Mouse (Mus musculus) lung, embryonic 15.5 days (tissue): ENCODE measurements around the gene Grwd1. TPM values are rescaled to one million over a fixed set of nuclear protein-coding genes. Genes with fewer than 3 reads are reported as not detected.

Experiments
- ATAC-seq: fragments of 200-750 bp; cut with Nextera tagmentation; 2 replicates; pipeline ENCODE4 v1.8.0; 2017; ENCODE audit warnings: moderate number of reproducible peaks, borderline replicate concordance; ENCODE audit not compliant: low FRiP score, low TSS enrichment; ENCODE audit errors: extremely low read depth
- H3K27ac ChIP-seq: fragments of 300-500 bp; sonication (generic); 2 replicates; pipeline ENCODE4 v1.5.1; 2015; ENCODE audit warnings: moderate library complexity, mild to moderate bottlenecking, inconsistent platforms
- H3K27me3 ChIP-seq: fragments of 300-500 bp; sonication (generic); 2 replicates; pipeline ENCODE4 v1.6.1; 2015; ENCODE audit warnings: inconsistent platforms
- H3K36me3 ChIP-seq: fragments of 300-500 bp; sonication (generic); 2 replicates; pipeline ENCODE4 v1.6.1; 2015; ENCODE audit warnings: inconsistent platforms
- H3K4me1 ChIP-seq: fragments of 300-500 bp; sonication (generic); 2 replicates; pipeline ENCODE4 v1.6.1; 2015; ENCODE audit warnings: inconsistent platforms
- H3K4me2 ChIP-seq: fragments of 300-500 bp; sonication (generic); 2 replicates; pipeline ENCODE4 v1.6.1; 2015; ENCODE audit warnings: inconsistent platforms, mild to moderate bottlenecking, moderate library complexity
- H3K4me3 ChIP-seq: fragments of 300-500 bp; sonication (generic); 2 replicates; pipeline ENCODE4 v1.5.1; 2015; ENCODE audit warnings: mild to moderate bottlenecking, inconsistent platforms
- H3K9ac ChIP-seq: fragments of 300-500 bp; sonication (generic); 2 replicates; pipeline ENCODE4 v1.6.1; 2015; ENCODE audit warnings: inconsistent platforms
- H3K9me3 ChIP-seq: fragments of 300-500 bp; sonication (generic); 2 replicates; pipeline ENCODE4 v1.6.1; 2016; ENCODE audit warnings: inconsistent platforms
- WGBS: fragments of 180-500 bp; shearing (Covaris S2); methylation state at CpG from one replicate; pipeline ENCODE4 v1.1.7; 2015; 5-methylcytosine and 5-hydroxymethylcytosine counted together
- polyA plus RNA-seq: library from polyadenylated mRNA; unstranded; fragments of >200 nt; fragmentation: Nextera tagmentation; extraction: Ambion mirVana; gene quantifications from 2 replicates; pipeline ENCODE4 v1.2.1, GENCODE M21; 2015

Gene Grwd1
- polyA plus RNA-seq, 1 experiment from 2014 or later = 67.8 TPM

GRCm38 (mm10) chr7:45833148-45833790 lies 2.5 kb upstream of the Grwd1 start:
- no peak for ATAC-seq
- Histone ChIP-seq H3K27me3 (peaks cover 50% of the 10 kb centered on the region), H3K4me1 (peaks cover 36% of the 10 kb centered on the region), H3K36me3 (peaks cover 8% of the 10 kb centered on the region), H3K9ac (peak overlapping the region; percentile 26), H3K9me3 (no peaks in the 10 kb centered on the region), H3K4me2 (peak overlapping the region; percentile 73), H3K27ac (no peak overlapping the region), H3K4me3 (peak overlapping the region; percentile 45)
- under 1% methylated on average over 74 of the region's 86 CpGs for WGBS

- Histone ChIP-seq H3K36me3 (peaks cover 17% of the 10 kb centered on the region), H3K9ac (0 out of 2 replicates have a peak overlapping the region, but pooled peaks have one; percentile 17), H3K27me3 (peaks cover 50% of the 10 kb centered on the region), H3K4me2 (peak overlapping the region; percentile 73), H3K4me1 (peaks cover 36% of the 10 kb centered on the region), H3K9me3 (no peaks in the 10 kb centered on the region), H3K27ac (no peak overlapping the region), H3K4me3 (peak overlapping the region; percentile 45)
- no peak for ATAC-seq
- 7% methylated on average over 30 of the region's 30 CpGs for WGBS
These were observed 1.7 kb upstream of the Grwd1 start for GRCm38 (mm10) chr7:45832428-45832827.

- Histone ChIP-seq H3K4me3 (peak overlapping the region; percentile 89), H3K4me1 (peaks cover 36% of the 10 kb centered on the region), H3K9ac (peak overlapping the region; percentile 73), H3K27ac (peak overlapping the region; percentile 58; the same call in 1 of the 2 replicates), H3K4me2 (peak overlapping the region; percentile 79), H3K36me3 (peaks cover 30% of the 10 kb centered on the region), H3K9me3 (no peaks in the 10 kb centered on the region), H3K27me3 (peaks cover 50% of the 10 kb centered on the region)
- WGBS = 25% methylated on average over 5 of the region's 5 CpGs
- no peak for ATAC-seq
These were observed 383 bp upstream of the Grwd1 start for GRCm38 (mm10) chr7:45831128-45831525.

GRCm38 (mm10) chr7:45826631-45827030 lies 4.1 kb downstream of the Grwd1 start:
- ATAC-seq = no peak
- peaks cover 8% of the 10 kb centered on the region for H3K27me3 ChIP-seq
- peaks cover 18% of the 10 kb centered on the region for H3K4me1 ChIP-seq
- H3K9ac ChIP-seq = no peak overlapping the region
- H3K27ac ChIP-seq = no peak overlapping the region
- H3K4me3 ChIP-seq = no peak overlapping the region
- H3K9me3 ChIP-seq = no peaks in the 10 kb centered on the region
- no peak overlapping the region for H3K4me2 ChIP-seq
- WGBS = 93% methylated on average over 7 of the region's 7 CpGs
- H3K36me3 ChIP-seq = peaks cover 59% of the 10 kb centered on the region

- H3K27ac ChIP-seq = no peak within 1 kb of the TSS
- no peaks in the 10 kb centered on the region; the same call in 1 of the 2 replicates for H3K27me3 ChIP-seq
These were observed 6.1 kb downstream of the Grwd1 start, which contains the start of gene Kcnj14 for GRCm38 (mm10) chr7:45824598-45824997. TSS of gene Kcnj14 (minus strand) at chr7:45824782.

GRCm38 (mm10) chr7:45820913-45821312 lies 9.8 kb downstream of the Grwd1 start:
- H3K9me3 ChIP-seq = no peaks in the 10 kb centered on the region
- peaks cover 27% of the 10 kb centered on the region for H3K36me3 ChIP-seq
- H3K27me3 ChIP-seq = no peaks in the 10 kb centered on the region; the same call in 1 of the 2 replicates
- no peak overlapping the region for H3K27ac ChIP-seq
- peaks cover 2% of the 10 kb centered on the region; the same call in 1 of the 2 replicates for H3K4me1 ChIP-seq
- no peak for ATAC-seq
- H3K9ac ChIP-seq = no peak overlapping the region
- no peak overlapping the region for H3K4me2 ChIP-seq
- no peak overlapping the region for H3K4me3 ChIP-seq

More at GRCm38 (mm10) chr7:45824598-45824997, 6.1 kb downstream of the Grwd1 start, which contains the start of gene Kcnj14:
- WGBS = 68% methylated on average over 7 of the region's 7 CpGs
- Histone ChIP-seq H3K4me2 (no peak within 1 kb of the TSS), H3K4me1 (peaks cover 6% of the 10 kb centered on the region), H3K9ac (no peak within 1 kb of the TSS), H3K36me3 (peaks cover 59% of the 10 kb centered on the region), H3K9me3 (no peaks in the 10 kb centered on the region), H3K4me3 (no peak within 1 kb of the TSS)
- no peak for ATAC-seq

GRCm38 (mm10) chr7:45819843-45820242 lies 10.9 kb downstream of the Grwd1 start:
- Histone ChIP-seq H3K36me3 (peaks cover 17% of the 10 kb centered on the region), H3K4me3 (peak overlapping the region; percentile 17; the same call in 1 of the 2 replicates), H3K27ac (no peak overlapping the region), H3K4me1 (peaks cover 9% of the 10 kb centered on the region), H3K27me3 (no peaks in the 10 kb centered on the region; the same call in 1 of the 2 replicates), H3K9me3 (no peaks in the 10 kb centered on the region), H3K9ac (no peak overlapping the region), H3K4me2 (peak overlapping the region; percentile 48)
- ATAC-seq = no peak
- 11% methylated on average over 25 of the region's 25 CpGs for WGBS

- no peak overlapping the region for H3K4me3 ChIP-seq
- H3K9me3 ChIP-seq = no peaks in the 10 kb centered on the region
- H3K36me3 ChIP-seq = peaks cover 20% of the 10 kb centered on the region
- 58% methylated on average over 2 of the region's 2 CpGs for WGBS
- H3K4me2 ChIP-seq = no peak overlapping the region
- H3K9ac ChIP-seq = no peak overlapping the region
- H3K27me3 ChIP-seq = no peaks in the 10 kb centered on the region; the same call in 1 of the 2 replicates
- no peak for ATAC-seq
- H3K4me1 ChIP-seq = peaks cover 24% of the 10 kb centered on the region
- no peak overlapping the region for H3K27ac ChIP-seq
These were observed 14.8 kb downstream of the Grwd1 start for GRCm38 (mm10) chr7:45815984-45816351.

GRCm38 (mm10) chr7:45815323-45815983 lies 15.3 kb downstream of the Grwd1 start:
- H3K4me2 ChIP-seq = peak overlapping the region; percentile 58; the same call in 1 of the 2 replicates
- H3K9ac ChIP-seq = no peak overlapping the region
- WGBS = 66% methylated on average over 10 of the region's 10 CpGs

GRCm38 (mm10) chr7:45814841-45815240 lies 15.9 kb downstream of the Grwd1 start:
- Histone ChIP-seq H3K9ac (no peak overlapping the region), H3K27ac (0 out of 2 replicates have a peak overlapping the region, but pooled peaks have one; percentile 24)
- WGBS = 3% methylated on average over 5 of the region's 5 CpGs

More at GRCm38 (mm10) chr7:45815323-45815983, 15.3 kb downstream of the Grwd1 start:
- H3K4me3 ChIP-seq = 0 out of 2 replicates have a peak overlapping the region, but pooled peaks have one; percentile 90
- H3K36me3 ChIP-seq = peaks cover 25% of the 10 kb centered on the region
- peaks cover 24% of the 10 kb centered on the region for H3K4me1 ChIP-seq
- no peaks in the 10 kb centered on the region for H3K9me3 ChIP-seq
- 0 out of 2 replicates have a peak overlapping the region, but pooled peaks have one; percentile 24 for H3K27ac ChIP-seq
- H3K27me3 ChIP-seq = no peaks in the 10 kb centered on the region
- ATAC-seq = no peak

GRCm38 (mm10) chr7:45813787-45814779 lies 16.7 kb downstream of the Grwd1 start, which contains the start of gene Cyth2:
TSS of gene Cyth2 (minus strand) at chr7:45814581.
- peak within 1 kb of the TSS; percentile 100 for H3K27ac ChIP-seq
- peak within 1 kb of the TSS; percentile 72 for H3K4me2 ChIP-seq
- ATAC-seq = peak; percentile 99
- H3K9ac ChIP-seq = peak within 1 kb of the TSS; percentile 100
- H3K4me3 ChIP-seq = peak within 1 kb of the TSS; percentile 90
- peaks cover 39% of the 10 kb centered on the region for H3K36me3 ChIP-seq
- H3K9me3 ChIP-seq = no peaks in the 10 kb centered on the region
- peaks cover 21% of the 10 kb centered on the region for H3K4me1 ChIP-seq
- WGBS = under 1% methylated on average over 92 of the region's 92 CpGs
- H3K27me3 ChIP-seq = no peaks in the 10 kb centered on the region

More at GRCm38 (mm10) chr7:45814841-45815240, 15.9 kb downstream of the Grwd1 start:
- no peak for ATAC-seq
- H3K9me3 ChIP-seq = no peaks in the 10 kb centered on the region
- peak overlapping the region; percentile 90 for H3K4me3 ChIP-seq
- peaks cover 31% of the 10 kb centered on the region for H3K36me3 ChIP-seq
- no peaks in the 10 kb centered on the region for H3K27me3 ChIP-seq
- H3K4me1 ChIP-seq = peaks cover 22% of the 10 kb centered on the region
- H3K4me2 ChIP-seq = peak overlapping the region; percentile 58
